Mouse (Mus musculus) heart, embryonic 13.5 days (tissue): ENCODE data around the gene Hectd4. TPM values are rescaled to one million over a fixed set of nuclear protein-coding genes. Genes with fewer than 3 reads are reported as not detected.
"Not testable (repeated sequence)": the region's sequence is repeated elsewhere in the genome, so short reads cannot be mapped to it uniquely, and the experiment has no call there.

Experiments used
- ATAC-seq: fragments of 200-750 bp; cut with Nextera tagmentation; 2 replicates; pipeline ENCODE4 v1.8.0; 2017; ENCODE audit warnings: moderate TSS enrichment; ENCODE audit not compliant: insufficient number of reproducible peaks, low FRiP score, low TSS enrichment; ENCODE audit errors: extremely low read depth
- H3K27ac ChIP-seq: fragments of 300-500 bp; sonication (generic); replicated peaks from 2 replicates; pipeline ENCODE4 v1.5.1; 2015; ENCODE audit warnings: moderate library complexity, mild to moderate bottlenecking, inconsistent platforms
- H3K27me3 ChIP-seq: fragments of 300-500 bp; sonication (generic); replicated peaks from 2 replicates; pipeline ENCODE4 v1.6.1; 2015; ENCODE audit warnings: mild to moderate bottlenecking, inconsistent platforms
- H3K36me3 ChIP-seq: fragments of 300-500 bp; sonication (generic); 2 replicates; pipeline ENCODE4 v1.6.1; 2015; ENCODE audit warnings: mild to moderate bottlenecking, inconsistent platforms
- H3K4me1 ChIP-seq: fragments of 300-500 bp; sonication (generic); 2 replicates; pipeline ENCODE4 v1.6.1; 2015; ENCODE audit warnings: inconsistent platforms
- H3K4me2 ChIP-seq: fragments of 300-500 bp; sonication (generic); 2 replicates; pipeline ENCODE4 v1.6.1; 2015; ENCODE audit warnings: inconsistent platforms, mild to moderate bottlenecking, moderate library complexity
- H3K4me3 ChIP-seq: fragments of 300-500 bp; sonication (generic); 2 replicates; pipeline ENCODE4 v1.5.1; 2015; ENCODE audit warnings: moderate library complexity, mild to moderate bottlenecking, inconsistent platforms
- H3K9ac ChIP-seq: fragments of 300-500 bp; sonication (generic); 2 replicates; pipeline ENCODE4 v1.6.1; 2015; ENCODE audit warnings: inconsistent platforms, mild to moderate bottlenecking, moderate library complexity
- H3K9me3 ChIP-seq: fragments of 300-500 bp; sonication (generic); 2 replicates; pipeline ENCODE4 v1.6.1; 2016; ENCODE audit warnings: inconsistent platforms
- WGBS: fragments of 180-500 bp; shearing (Covaris S2); methylation state at CpG from one replicate; pipeline ENCODE4 v1.1.7; 2015; ENCODE audit warnings: mixed read lengths; 5-methylcytosine and 5-hydroxymethylcytosine counted together
- polyA plus RNA-seq: library from polyadenylated mRNA; unstranded; fragments of >200 nt; fragmentation: Nextera tagmentation; extraction: Ambion mirVana; gene quantifications from 2 replicates; pipeline ENCODE4 v1.2.1, GENCODE M21; 2015

Hectd4 gene
- polyA plus RNA-seq, 1 experiment from 2014 or later, result 2.8 TPM

GRCm38 (mm10) chr5:121221328-121221850 lies 1.4 kb downstream of the Hectd4 start:
- Histone ChIP-seq H3K36me3 (no peaks in the 10 kb centered on the region), H3K27me3 (no peaks in the 10 kb centered on the region), H3K27ac (peak overlapping the region; percentile 88), H3K9ac (peak overlapping the region; percentile 96), H3K4me2 (peak overlapping the region; percentile 81), H3K4me3 (peak overlapping the region; percentile 86), H3K9me3 (no peaks in the 10 kb centered on the region), H3K4me1 (peaks cover 38% of the 10 kb centered on the region)
- ATAC-seq, result no peak
- WGBS, result 23% methylated on average over 22 of the region's 23 CpGs

DNA sequence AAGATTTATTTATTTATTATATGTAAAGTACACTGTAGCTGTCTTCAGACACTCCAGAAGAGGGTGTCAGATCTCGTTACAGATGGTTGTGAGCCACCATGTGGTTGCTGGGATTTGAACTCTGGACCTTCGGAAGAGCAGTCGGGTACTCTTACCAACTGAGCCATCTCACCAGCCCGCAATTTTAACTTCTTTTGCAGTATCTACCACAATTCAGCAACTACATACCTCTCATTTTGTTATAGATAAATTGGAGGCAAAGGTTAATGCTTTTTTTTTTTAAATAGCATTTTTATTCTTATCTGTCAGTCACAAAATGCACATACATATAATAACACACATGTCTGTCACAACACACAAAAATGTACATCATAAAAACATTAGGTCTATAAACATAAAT lies 4.0 kb downstream of the Hectd4 start:
- WGBS, result 91% methylated on average over 4 of the region's 4 CpGs
- H3K4me2 ChIP-seq, ATAC-seq: not testable (repeated sequence)

GRCm38 (mm10) chr5:121224856-121225255 lies 4.8 kb downstream of the Hectd4 start:
- H3K9ac ChIP-seq, result no peak overlapping the region
- H3K36me3 ChIP-seq, result 0 out of 2 replicates have a peak, but pooled peaks cover 4% of the 10 kb centered on the region
- 84% methylated on average over 3 of the region's 3 CpGs for WGBS
- H3K27ac ChIP-seq, result no peak overlapping the region
- no peaks in the 10 kb centered on the region for H3K9me3 ChIP-seq
- H3K4me1 ChIP-seq, result peaks cover 41% of the 10 kb centered on the region
- no peak overlapping the region for H3K4me2 ChIP-seq
- no peak for ATAC-seq
- H3K27me3 ChIP-seq, result no peaks in the 10 kb centered on the region
- H3K4me3 ChIP-seq, result no peak overlapping the region

More for the DNA sequence above, 4.0 kb downstream of the Hectd4 start:
- not testable (repeated sequence) for H3K9me3 ChIP-seq, H3K9ac ChIP-seq, H3K27ac ChIP-seq, H3K27me3 ChIP-seq, H3K4me3 ChIP-seq, H3K36me3 ChIP-seq
- peaks cover 45% of the 10 kb centered on the region for H3K4me1 ChIP-seq

DNA sequence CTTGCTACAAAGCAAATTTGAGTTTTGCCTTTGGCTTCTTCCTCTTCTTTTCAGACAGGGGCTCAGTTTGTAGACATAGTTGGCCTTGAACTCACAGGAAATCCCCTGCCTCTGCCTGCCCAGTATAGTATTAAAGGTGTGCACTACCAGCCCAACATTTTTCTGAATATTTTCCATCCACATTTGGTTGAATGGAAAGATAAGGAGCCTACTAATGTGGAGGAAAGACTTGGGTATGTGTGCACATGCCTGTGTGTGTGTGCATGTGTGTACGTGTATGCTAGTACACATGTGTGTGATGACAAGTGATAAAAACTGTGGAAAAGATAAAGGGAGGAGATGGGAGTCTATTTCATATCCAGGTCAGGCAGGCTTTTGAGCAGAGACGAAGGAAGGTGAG lies 5.8 kb downstream of the Hectd4 start:
- Histone ChIP-seq H3K27me3 (no peaks in the 10 kb centered on the region), H3K9ac (no peak overlapping the region), H3K4me3 (no peak overlapping the region), H3K4me2 (0 out of 2 replicates have a peak overlapping the region, but pooled peaks have one; percentile 22), H3K27ac (0 out of 2 replicates have a peak overlapping the region, but pooled peaks have one; percentile 2), H3K4me1 (peaks cover 47% of the 10 kb centered on the region), H3K9me3 (no peaks in the 10 kb centered on the region), H3K36me3 (0 out of 2 replicates have a peak, but pooled peaks cover 4% of the 10 kb centered on the region)
- 60% methylated on average over 2 of the region's 2 CpGs for WGBS
- ATAC-seq, result no peak

- Histone ChIP-seq H3K4me1 (peaks cover 46% of the 10 kb centered on the region), H3K9ac (no peak overlapping the region), H3K27me3 (no peaks in the 10 kb centered on the region), H3K4me3 (no peak overlapping the region), H3K4me2 (0 out of 2 replicates have a peak overlapping the region, but pooled peaks have one; percentile 22), H3K9me3 (no peaks in the 10 kb centered on the region), H3K36me3 (0 out of 2 replicates have a peak, but pooled peaks cover 4% of the 10 kb centered on the region), H3K27ac (no peak overlapping the region)
- 36% methylated on average over 3 of the region's 3 CpGs for WGBS
- no peak for ATAC-seq
Measured at GRCm38 (mm10) chr5:121226406-121226805, 6.4 kb downstream of the Hectd4 start.

DNA sequence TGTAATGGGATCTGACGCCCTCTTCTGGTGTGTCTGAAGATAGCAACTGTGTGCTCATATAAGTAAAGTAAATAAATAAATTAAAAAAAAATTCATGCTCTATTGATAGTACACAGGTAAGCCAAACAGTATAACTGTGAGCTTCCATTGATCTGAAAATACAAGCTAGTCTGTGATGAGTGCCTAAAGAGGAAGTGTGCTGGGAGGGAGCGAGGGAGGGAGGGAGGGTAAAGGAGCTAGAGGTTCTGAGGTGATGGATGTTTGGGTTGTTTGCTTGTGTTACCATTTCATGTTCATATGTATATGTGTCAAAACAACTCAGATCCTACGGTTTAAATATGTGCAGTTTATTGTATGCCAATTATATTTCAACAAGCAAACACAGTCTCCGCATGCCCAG lies 6.8 kb downstream of the Hectd4 start:
- 83% methylated on average over 4 of the region's 4 CpGs for WGBS
- no peaks in the 10 kb centered on the region for H3K27me3 ChIP-seq
- H3K9me3 ChIP-seq, result no peaks in the 10 kb centered on the region
- no peak for ATAC-seq
- H3K9ac ChIP-seq, result no peak overlapping the region
- peaks cover 42% of the 10 kb centered on the region for H3K4me1 ChIP-seq
- H3K4me2 ChIP-seq, result no peak overlapping the region
- H3K27ac ChIP-seq, result no peak overlapping the region
- no peak overlapping the region for H3K4me3 ChIP-seq
- H3K36me3 ChIP-seq, result 0 out of 2 replicates have a peak, but pooled peaks cover 4% of the 10 kb centered on the region

DNA sequence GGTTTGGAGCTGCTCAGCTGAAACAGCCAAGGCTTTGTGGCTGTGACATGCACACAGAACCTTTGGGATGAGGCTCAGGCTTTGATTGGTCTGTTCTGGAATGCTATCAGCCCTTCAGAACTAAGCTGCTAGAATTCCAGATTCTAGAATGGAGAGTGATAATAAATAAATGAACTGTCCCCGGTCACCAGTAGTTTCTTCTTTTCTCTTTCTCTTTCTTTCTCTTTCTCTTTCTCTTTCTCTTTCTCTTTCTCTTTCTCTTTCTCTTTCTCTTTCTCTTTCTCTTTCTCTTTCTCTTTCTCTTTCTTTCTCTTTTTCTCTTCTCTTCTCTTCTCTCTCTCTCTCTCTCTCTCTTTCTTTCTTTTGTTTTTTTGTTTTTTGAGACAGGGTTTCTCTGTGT lies 7.3 kb downstream of the Hectd4 start:
- H3K4me3 ChIP-seq, H3K9me3 ChIP-seq, H3K36me3 ChIP-seq, H3K27ac ChIP-seq, H3K27me3 ChIP-seq, H3K4me2 ChIP-seq, ATAC-seq, H3K9ac ChIP-seq: not testable (repeated sequence)
- H3K4me1 ChIP-seq, result peaks cover 38% of the 10 kb centered on the region
- WGBS, result 74% methylated on average over 1 of the region's 1 CpGs

GRCm38 (mm10) chr5:121229182-121229581 lies 9.2 kb downstream of the Hectd4 start:
- Histone ChIP-seq H3K9me3 (no peaks in the 10 kb centered on the region), H3K4me3 (no peak overlapping the region), H3K4me2 (no peak overlapping the region), H3K9ac (no peak overlapping the region), H3K36me3 (0 out of 2 replicates have a peak, but pooled peaks cover 4% of the 10 kb centered on the region), H3K27me3 (no peaks in the 10 kb centered on the region), H3K4me1 (peaks cover 38% of the 10 kb centered on the region), H3K27ac (no peak overlapping the region)
- WGBS, result 91% methylated on average over 2 of the region's 2 CpGs
- no peak for ATAC-seq

DNA sequence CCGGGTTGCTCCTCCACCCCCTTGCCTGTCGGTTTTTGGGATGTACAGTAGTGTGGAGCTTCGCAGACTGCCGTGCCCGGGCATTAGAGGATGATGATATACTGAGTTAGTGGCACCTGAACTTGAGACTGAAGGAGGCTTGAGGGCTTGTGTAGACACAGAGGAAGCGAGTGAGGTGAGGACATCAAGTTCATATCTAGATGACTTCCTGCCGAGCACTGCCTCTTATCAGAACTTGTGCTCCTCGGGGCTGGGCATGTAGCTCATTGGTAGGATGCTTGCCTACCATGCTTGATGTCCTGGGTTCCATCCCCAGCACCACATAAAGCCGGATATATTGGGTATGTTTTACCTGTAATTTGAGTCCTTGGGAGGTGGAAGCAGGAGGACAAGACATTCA lies 10.8 kb downstream of the Hectd4 start:
- Histone ChIP-seq H3K4me2 (0 out of 2 replicates have a peak overlapping the region, but pooled peaks have one; percentile 3), H3K27ac (no peak overlapping the region), H3K4me1 (peaks cover 27% of the 10 kb centered on the region), H3K27me3 (no peaks in the 10 kb centered on the region), H3K4me3 (no peak overlapping the region), H3K36me3 (0 out of 2 replicates have a peak, but pooled peaks cover 10% of the 10 kb centered on the region), H3K9me3 (0 out of 2 replicates have a peak, but pooled peaks cover 3% of the 10 kb centered on the region), H3K9ac (no peak overlapping the region)
- WGBS, result 65% methylated on average over 9 of the region's 9 CpGs
- no peak for ATAC-seq

DNA sequence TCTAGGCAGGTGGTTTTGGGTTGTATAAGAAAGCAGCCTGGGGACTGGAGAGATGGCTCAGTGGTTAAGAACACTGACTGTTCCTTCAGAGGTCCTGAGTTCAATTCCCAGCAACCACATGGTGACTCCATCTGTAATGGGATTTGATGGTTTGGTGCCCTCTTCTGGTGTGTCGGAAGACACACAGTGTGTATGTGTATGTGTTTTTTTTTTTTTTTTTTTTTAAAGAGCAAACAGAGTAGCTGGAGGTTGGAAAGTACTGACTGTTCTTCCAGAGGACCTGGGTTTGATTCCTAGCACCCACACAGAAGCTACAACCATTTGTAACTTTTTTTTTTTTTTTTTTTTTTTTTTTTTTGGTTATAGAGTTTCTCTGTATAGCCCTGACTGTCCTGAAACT lies 12.8 kb downstream of the Hectd4 start:
- Histone ChIP-seq H3K27ac (no peak overlapping the region), H3K4me1 (peaks cover 28% of the 10 kb centered on the region), H3K4me2 (no peak overlapping the region), H3K36me3 (0 out of 2 replicates have a peak, but pooled peaks cover 10% of the 10 kb centered on the region), H3K9me3 (0 out of 2 replicates have a peak, but pooled peaks cover 3% of the 10 kb centered on the region), H3K4me3 (no peak overlapping the region), H3K27me3 (no peaks in the 10 kb centered on the region), H3K9ac (no peak overlapping the region)
- no peak for ATAC-seq
- WGBS, result 100% methylated on average over 1 of the region's 1 CpGs

DNA sequence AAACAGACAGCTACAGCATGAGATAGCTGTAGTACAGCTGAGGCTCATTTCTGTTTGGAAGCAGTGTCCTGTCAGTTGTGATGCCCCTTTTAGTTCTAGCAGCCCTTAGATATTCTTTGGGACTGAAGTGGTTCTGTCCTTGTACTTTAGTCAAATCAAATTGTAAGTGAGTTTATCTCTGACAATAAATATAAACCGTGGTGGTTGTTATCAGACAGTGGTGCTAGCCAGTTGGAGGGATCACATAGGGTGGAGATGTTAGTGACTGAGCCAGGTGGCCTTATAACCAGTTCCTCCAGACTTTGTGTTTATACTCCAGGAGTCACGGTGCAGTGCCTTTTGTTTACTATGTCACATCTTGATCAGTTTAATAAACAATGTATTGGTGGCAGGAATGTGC lies 13.7 kb downstream of the Hectd4 start:
- no peak overlapping the region for H3K4me3 ChIP-seq
- H3K4me1 ChIP-seq, result peaks cover 28% of the 10 kb centered on the region
- H3K36me3 ChIP-seq, result 0 out of 2 replicates have a peak, but pooled peaks cover 10% of the 10 kb centered on the region
- 0 out of 2 replicates have a peak, but pooled peaks cover 3% of the 10 kb centered on the region for H3K9me3 ChIP-seq
- H3K27ac ChIP-seq, result no peak overlapping the region; the same call in 1 of the 2 replicates
- peak overlapping the region; percentile 1 for H3K4me2 ChIP-seq
- 61% methylated on average over 2 of the region's 2 CpGs for WGBS
- no peak overlapping the region for H3K9ac ChIP-seq
- no peak for ATAC-seq
- H3K27me3 ChIP-seq, result no peaks in the 10 kb centered on the region

DNA sequence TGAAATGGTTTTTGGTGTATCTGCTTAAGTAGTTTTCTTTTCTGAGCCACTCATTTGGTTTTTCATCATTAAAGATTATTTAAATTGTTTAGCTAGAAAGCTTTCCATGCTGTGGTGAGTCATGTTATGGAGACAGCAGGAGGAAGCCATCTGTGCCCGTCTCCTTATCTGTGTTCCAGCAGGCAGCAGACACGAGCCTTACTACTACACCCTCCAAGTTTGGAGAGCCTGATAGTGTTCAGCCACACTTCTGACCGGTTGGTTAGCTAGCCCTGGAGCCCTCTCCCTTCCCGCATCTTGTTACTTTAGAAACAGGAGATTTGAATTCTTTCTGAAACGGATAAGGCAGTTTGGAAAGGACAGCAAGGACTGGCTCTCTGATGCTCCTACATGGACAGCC lies 16.2 kb downstream of the Hectd4 start:
- H3K9me3 ChIP-seq, result 0 out of 2 replicates have a peak, but pooled peaks cover 3% of the 10 kb centered on the region
- H3K4me1 ChIP-seq, result peaks cover 28% of the 10 kb centered on the region
- 0 out of 2 replicates have a peak overlapping the region, but pooled peaks have one; percentile 8 for H3K4me3 ChIP-seq
- H3K9ac ChIP-seq, result peak overlapping the region; percentile 50; the same call in 1 of the 2 replicates
- H3K27ac ChIP-seq, result peak overlapping the region; percentile 78
- ATAC-seq, result peak; percentile 89; the same call in 1 of the 2 replicates
- WGBS, result 14% methylated on average over 5 of the region's 5 CpGs
- H3K4me2 ChIP-seq, result peak overlapping the region; percentile 50
- H3K36me3 ChIP-seq, result 0 out of 2 replicates have a peak, but pooled peaks cover 5% of the 10 kb centered on the region
- H3K27me3 ChIP-seq, result no peaks in the 10 kb centered on the region
